ENCODE assay signal across 29 mouse cellular contexts in genomic region chr17:11032366-11032765, GRCm38 (mm10).
A peak's percentile ranks its signal among the peaks of the same experiment; 100 is the strongest.
DNase-seq lines count a peak whose midpoint lies in the region; ATAC-seq and TF ChIP-seq lines count a peak whose summit lies in the region.
"Had no signal": no experiment of that assay in that cellular context is flagged by ENCODE, and none has a peak within 500 bp of the region (broad histone marks: within the 10 kb centered on the region; RNA-seq: fewer than 3 reads in every experiment).

No protein-coding gene starts in this region.

- no peak overlapping the region for H3K4me3 ChIP-seq in lung, embryonic 14.5 days (ENCODE audit: low read depth, low read length)
- no peak overlapping the region for H3K4me3 ChIP-seq in intestine, embryonic 15.5 days (replicated peaks)
- H3K4me3 ChIP-seq in intestine, embryonic 16.5 days (ENCODE audit: low read length): no peak overlapping the region
- no peak overlapping the region for H3K4me3 ChIP-seq in stomach, embryonic 15.5 days (replicated peaks)
- H3K4me3 ChIP-seq: embryonic facial prominence, embryonic 10.5 days; embryonic facial prominence, embryonic 13.5 days; erythroblast, embryonic 14.5 days; forebrain, embryonic 12.5 days; heart, adult 2 months; heart, embryonic 10.5 days; heart, embryonic 13.5 days; hindbrain, embryonic 12.5 days had no signal

- peak; percentile 28; the same call in 1 of the 2 replicates for ATAC-seq in lung, embryonic 14.5 days (ENCODE audit: insufficient read depth)
- peak; percentile 61; the same call in 1 of the 2 replicates for ATAC-seq in intestine, embryonic 15.5 days
- peak; percentile 58; the same call in 1 of the 2 replicates for ATAC-seq in intestine, embryonic 16.5 days
- peak; percentile 90 for ATAC-seq in stomach, embryonic 15.5 days (ENCODE audit: insufficient read depth, low FRiP score, low read depth)
- ATAC-seq: activated CD4-positive, CD25-positive, alpha-beta regulatory T cell, adult 4 months; forebrain, embryonic 16.5 days had no signal

- peak; percentile 23 for DNase-seq in lung, embryonic 14.5 days
- DNase-seq in lung, postnatal 25 days (ENCODE audit: low spot score): no peak
- DNase-seq in urinary bladder, postnatal 36 days (ENCODE audit: low spot score in 2 of 2): no peak
- DNase-seq in left cerebral cortex, adult 18-20 months (ENCODE audit: low spot score in 2 of 2): no peak
- no peak for DNase-seq in B cell, adult 2 months
- DNase-seq: adrenal gland, adult 8-10 months; adrenal gland, postnatal 25 days; cerebellum, adult 11-12 months; cerebellum, adult 8-10 months; cerebellum, postnatal 10 days; cerebellum, postnatal 36 days; embryo, embryonic 11 days; gastrocnemius, postnatal 10 days; gastrocnemius, postnatal 36 days; heart, adult 2 months; heart, postnatal 14 days; heart, postnatal 4 days had no signal

- no peak overlapping the region for H3K4me2 ChIP-seq in lung, embryonic 14.5 days
- no peak overlapping the region for H3K4me2 ChIP-seq in intestine, embryonic 15.5 days (replicated peaks)
- H3K4me2 ChIP-seq in intestine, embryonic 16.5 days (ENCODE audit: low read depth, low read length): no peak overlapping the region
- no peak overlapping the region for H3K4me2 ChIP-seq in stomach, embryonic 15.5 days
- H3K4me2 ChIP-seq: embryonic facial prominence, embryonic 13.5 days; forebrain, embryonic 12.5 days; heart, embryonic 13.5 days; hindbrain, embryonic 12.5 days had no signal

- no peaks in the 10 kb centered on the region; the same call in 1 of the 2 replicates for H3K9me3 ChIP-seq in lung, embryonic 14.5 days (ENCODE audit: low read depth, low read length)
- H3K9me3 ChIP-seq in intestine, embryonic 15.5 days: no peaks in the 10 kb centered on the region
- no peaks in the 10 kb centered on the region for H3K9me3 ChIP-seq in intestine, embryonic 16.5 days (ENCODE audit: control insufficient read depth, low read length)
- no peaks in the 10 kb centered on the region for H3K9me3 ChIP-seq in stomach, embryonic 15.5 days
- H3K9me3 ChIP-seq: embryonic facial prominence, embryonic 10.5 days; embryonic facial prominence, embryonic 13.5 days; forebrain, embryonic 12.5 days; heart, embryonic 10.5 days; hindbrain, embryonic 12.5 days had no signal

- no peaks in the 10 kb centered on the region for H3K4me1 ChIP-seq in lung, embryonic 14.5 days (ENCODE audit: insufficient read depth)
- no peaks in the 10 kb centered on the region for H3K4me1 ChIP-seq in intestine, embryonic 15.5 days (replicated peaks)
- no peaks in the 10 kb centered on the region for H3K4me1 ChIP-seq in intestine, embryonic 16.5 days (ENCODE audit: control insufficient read depth, insufficient read depth, low read length)
- no peaks in the 10 kb centered on the region for H3K4me1 ChIP-seq in stomach, embryonic 15.5 days
- H3K4me1 ChIP-seq: embryonic facial prominence, embryonic 10.5 days; forebrain, embryonic 12.5 days; heart, embryonic 10.5 days; heart, embryonic 13.5 days; hindbrain, embryonic 12.5 days had no signal

- H3K27ac ChIP-seq in lung, embryonic 14.5 days (ENCODE audit: low read depth): no peak overlapping the region
- H3K27ac ChIP-seq in intestine, embryonic 15.5 days: no peak overlapping the region
- H3K27ac ChIP-seq in intestine, embryonic 16.5 days (ENCODE audit: low read length): no peak overlapping the region
- H3K27ac ChIP-seq in stomach, embryonic 15.5 days: no peak overlapping the region
- H3K27ac ChIP-seq: embryonic facial prominence, embryonic 10.5 days; embryonic facial prominence, embryonic 13.5 days; forebrain, embryonic 12.5 days; heart, adult 2 months; heart, embryonic 10.5 days; heart, embryonic 13.5 days; hindbrain, embryonic 12.5 days had no signal

- WGBS in lung, embryonic 14.5 days: 59% methylated on average over 2 of the region's 2 CpGs
- 71% methylated on average over 2 of the region's 2 CpGs for WGBS in intestine, embryonic 15.5 days
- WGBS in intestine, embryonic 16.5 days: 70% methylated on average over 2 of the region's 2 CpGs
- 59% methylated on average over 2 of the region's 2 CpGs for WGBS in stomach, embryonic 15.5 days

- H3K9ac ChIP-seq in lung, embryonic 14.5 days: no peak overlapping the region
- H3K9ac ChIP-seq in intestine, embryonic 15.5 days: no peak overlapping the region
- no peak overlapping the region for H3K9ac ChIP-seq in intestine, embryonic 16.5 days (ENCODE audit: low read depth, low read length)
- no peak overlapping the region for H3K9ac ChIP-seq in stomach, embryonic 15.5 days
- H3K9ac ChIP-seq: embryonic facial prominence, embryonic 13.5 days; forebrain, embryonic 12.5 days; heart, embryonic 13.5 days; hindbrain, embryonic 12.5 days had no signal

- TF ChIP-seq CTCF in lung, embryonic 14.5 days (IDR thresholded peaks at IDR 0.05; ENCODE audit: low read depth): no peak

- H3K27me3 ChIP-seq in lung, embryonic 14.5 days (ENCODE audit: insufficient read depth, low read length): no peaks in the 10 kb centered on the region
- H3K27me3 ChIP-seq in intestine, embryonic 15.5 days (replicated peaks): no peaks in the 10 kb centered on the region
- H3K27me3 ChIP-seq in intestine, embryonic 16.5 days (replicated peaks; ENCODE audit: control insufficient read depth, insufficient read depth, low read length): no peaks in the 10 kb centered on the region
- H3K27me3 ChIP-seq in stomach, embryonic 15.5 days (replicated peaks): no peaks in the 10 kb centered on the region
- H3K27me3 ChIP-seq: embryonic facial prominence, embryonic 13.5 days; forebrain, embryonic 12.5 days; heart, embryonic 13.5 days; hindbrain, embryonic 12.5 days had no signal

- no peaks in the 10 kb centered on the region for H3K36me3 ChIP-seq in lung, embryonic 14.5 days (ENCODE audit: insufficient read depth)
- no peaks in the 10 kb centered on the region for H3K36me3 ChIP-seq in intestine, embryonic 15.5 days
- no peaks in the 10 kb centered on the region for H3K36me3 ChIP-seq in intestine, embryonic 16.5 days (ENCODE audit: control insufficient read depth, insufficient read depth, low read length)
- H3K36me3 ChIP-seq in stomach, embryonic 15.5 days: no peaks in the 10 kb centered on the region
- H3K36me3 ChIP-seq: embryonic facial prominence, embryonic 10.5 days; embryonic facial prominence, embryonic 13.5 days; forebrain, embryonic 12.5 days; heart, embryonic 10.5 days; heart, embryonic 13.5 days; hindbrain, embryonic 12.5 days had no signal

Comparison
In these comparisons a context has a peak if more than half of its experiments do, and no peak if none do; other contexts are left out.
1. ATAC-seq: peak in every context shown above with its lines; median percentile 90 in stomach, embryonic 15.5 days; 61 in intestine, embryonic 15.5 days; 58 in intestine, embryonic 16.5 days; 28 in lung, embryonic 14.5 days.